Comparison of ENCODE assay signal across 8 mouse cellular contexts in the genomic region with DNA sequence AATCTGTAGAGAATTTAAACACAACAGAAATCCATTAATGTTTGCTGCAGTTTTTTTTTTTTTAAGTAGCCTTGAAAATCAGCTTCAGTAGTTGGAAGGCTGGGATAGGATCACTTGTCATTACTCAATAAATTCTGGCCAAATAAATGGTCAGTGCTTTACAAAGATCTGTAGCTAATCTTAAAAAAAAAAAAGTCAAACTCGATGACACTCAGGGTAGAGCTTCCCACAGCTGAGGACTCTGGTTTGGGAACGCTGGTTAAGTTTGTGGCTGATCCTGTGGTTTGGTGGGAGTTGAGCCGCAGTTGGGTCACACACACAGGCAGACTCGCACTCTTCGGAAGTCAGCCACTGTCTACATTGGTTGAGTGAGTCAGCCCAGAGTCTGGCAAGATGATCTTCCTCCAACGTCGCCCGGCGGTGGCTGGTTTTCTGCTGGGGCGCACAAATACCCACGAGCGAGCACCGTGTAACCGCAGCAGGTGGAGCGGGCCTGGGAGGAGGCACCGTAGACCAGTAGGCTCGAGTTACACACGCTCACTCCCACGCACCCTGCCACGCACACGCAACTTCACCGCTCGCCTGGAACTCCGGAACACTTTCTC.
DNase-seq lines count a peak whose midpoint lies in the region; ATAC-seq and TF ChIP-seq lines count a peak whose summit lies in the region.

No protein-coding gene starts in this region.

- DNase-seq in layer of hippocampus, adult 9-11 months, result peak; percentile 48
- DNase-seq in layer of hippocampus, postnatal 14 days (ENCODE audit: low spot score in 2 of 2), result no peak
- peak; percentile 61 for DNase-seq in embryo, embryonic 10 days (ENCODE audit: low spot score)
- DNase-seq in lung, embryonic 14.5 days, result peak; percentile 64

- peaks cover 49% of the 10 kb centered on the region for H3K27me3 ChIP-seq in intestine, postnatal 0 days (replicated peaks; ENCODE audit: control insufficient read depth, insufficient read depth, low read length)
- peaks cover 48% of the 10 kb centered on the region for H3K27me3 ChIP-seq in lung, embryonic 14.5 days (ENCODE audit: insufficient read depth, low read length)
- peaks cover 87% of the 10 kb centered on the region for H3K27me3 ChIP-seq in neural tube, embryonic 15.5 days (replicated peaks)

- WGBS in intestine, postnatal 0 days, result under 1% methylated on average over 24 of the region's 24 CpGs
- 1% methylated on average over 24 of the region's 24 CpGs for WGBS in lung, embryonic 14.5 days
- under 1% methylated on average over 24 of the region's 24 CpGs for WGBS in neural tube, embryonic 15.5 days

- peak; percentile 31 for ATAC-seq in granulocyte monocyte progenitor cell, adult 5-6 weeks (replicated peaks; ENCODE audit: poor library complexity, severe bottlenecking)
- no peak for ATAC-seq in intestine, postnatal 0 days
- ATAC-seq in lung, embryonic 14.5 days (ENCODE audit: insufficient read depth), result no peak
- ATAC-seq in neural tube, embryonic 15.5 days (ENCODE audit: low FRiP score), result no peak
- ATAC-seq in frontal cortex, adult (ENCODE audit: low TSS enrichment), result no peak

- peaks cover 11% of the 10 kb centered on the region; the same call in 1 of the 2 replicates for H3K4me1 ChIP-seq in intestine, postnatal 0 days (replicated peaks; ENCODE audit: control insufficient read depth, insufficient read depth, low read length)
- H3K4me1 ChIP-seq in lung, embryonic 14.5 days (ENCODE audit: insufficient read depth), result peaks cover 10% of the 10 kb centered on the region
- H3K4me1 ChIP-seq in neural tube, embryonic 15.5 days, result peaks cover 43% of the 10 kb centered on the region

- H3K27ac ChIP-seq in intestine, postnatal 0 days (ENCODE audit: low read depth, low read length), result no peak overlapping the region
- peak overlapping the region; percentile 50; the same call in 1 of the 2 replicates for H3K27ac ChIP-seq in lung, embryonic 14.5 days (ENCODE audit: low read depth)
- H3K27ac ChIP-seq in neural tube, embryonic 15.5 days (replicated peaks), result no peak overlapping the region

- peak overlapping the region; percentile 56 for H3K4me3 ChIP-seq in intestine, postnatal 0 days (ENCODE audit: low read depth, low read length)
- H3K4me3 ChIP-seq in lung, embryonic 14.5 days (ENCODE audit: low read depth, low read length), result peak overlapping the region; percentile 61
- H3K4me3 ChIP-seq in neural tube, embryonic 15.5 days (replicated peaks), result peak overlapping the region; percentile 48

- H3K9me3 ChIP-seq in intestine, postnatal 0 days (ENCODE audit: control insufficient read depth), result no peaks in the 10 kb centered on the region
- no peaks in the 10 kb centered on the region for H3K9me3 ChIP-seq in lung, embryonic 14.5 days (ENCODE audit: low read depth, low read length)
- H3K9me3 ChIP-seq in neural tube, embryonic 15.5 days (replicated peaks), result no peaks in the 10 kb centered on the region

- H3K9ac ChIP-seq in intestine, postnatal 0 days (ENCODE audit: low read depth, low read length), result no peak overlapping the region
- peak overlapping the region; percentile 54 for H3K9ac ChIP-seq in lung, embryonic 14.5 days
- H3K9ac ChIP-seq in neural tube, embryonic 15.5 days (replicated peaks), result no peak overlapping the region

- no peaks in the 10 kb centered on the region for H3K36me3 ChIP-seq in intestine, postnatal 0 days (ENCODE audit: control insufficient read depth, insufficient read depth)
- no peaks in the 10 kb centered on the region; the same call in 1 of the 2 replicates for H3K36me3 ChIP-seq in lung, embryonic 14.5 days (ENCODE audit: insufficient read depth)
- H3K36me3 ChIP-seq in neural tube, embryonic 15.5 days, result no peaks in the 10 kb centered on the region

- H3K4me2 ChIP-seq in intestine, postnatal 0 days (replicated peaks; ENCODE audit: low read depth), result peak overlapping the region; percentile 100
- H3K4me2 ChIP-seq in lung, embryonic 14.5 days, result peak overlapping the region; percentile 100
- H3K4me2 ChIP-seq in neural tube, embryonic 15.5 days, result peak overlapping the region; percentile 92

- no peak for TF ChIP-seq CTCF in intestine, postnatal 0 days (IDR thresholded peaks at IDR 0.05; ENCODE audit: low read depth)
- TF ChIP-seq CTCF in lung, embryonic 14.5 days (IDR thresholded peaks at IDR 0.05; ENCODE audit: low read depth), result no peak

Comparison
In these comparisons a context has a peak if more than half of its experiments do, and no peak if none do; other contexts are left out.
1. DNase-seq: peak in layer of hippocampus, adult 9-11 months (single experiment), embryo, embryonic 10 days (single experiment) and lung, embryonic 14.5 days (single experiment); none in layer of hippocampus, postnatal 14 days (0 of 2).
2. Peak in every context shown above with its lines, with median percentiles within 50 percentile points of each other: H3K4me2 ChIP-seq and H3K4me3 ChIP-seq.